Mouse (Mus musculus): ENCODE results near the gene Gpx3. TPM values are rescaled to one million over a fixed set of nuclear protein-coding genes. Genes with fewer than 3 reads are reported as not detected.

Gpx3 gene
- polyA plus RNA-seq, 1 experiment from 2014 or later, result 263 TPM

Other genes with a start within 250 kb of the Gpx3 start
- 81.5 and 94.9 TPM in 2 replicates for gene Cdc42se2, start 114.8 kb upstream of the Gpx3 start, polyA plus RNA-seq (2014; fragmentation: Nextera tagmentation; extraction: Ambion mirVana)
- 8.0 and 12.4 TPM in 2 replicates for gene Lyrm7, start 41.5 kb upstream of the Gpx3 start, polyA plus RNA-seq (2014; fragmentation: Nextera tagmentation; extraction: Ambion mirVana)
- gene Hint1, start 36.1 kb upstream of the Gpx3 start, polyA plus RNA-seq (2014; fragmentation: Nextera tagmentation; extraction: Ambion mirVana), result 740 and 774 TPM in 2 replicates
- gene Tnip1, start 60.5 kb downstream of the Gpx3 start, polyA plus RNA-seq (2014; fragmentation: Nextera tagmentation; extraction: Ambion mirVana), result 20.5 and 20.9 TPM in 2 replicates
- 327 and 365 TPM in 2 replicates for gene Anxa6, start 131.0 kb downstream of the Gpx3 start, polyA plus RNA-seq (2014; fragmentation: Nextera tagmentation; extraction: Ambion mirVana)
- 3.0 and 3.1 TPM in 2 replicates for gene Ccdc69, start 175.7 kb downstream of the Gpx3 start, polyA plus RNA-seq (2014; fragmentation: Nextera tagmentation; extraction: Ambion mirVana)
- gene Gm2a, start 195.7 kb downstream of the Gpx3 start, polyA plus RNA-seq (2014; fragmentation: Nextera tagmentation; extraction: Ambion mirVana), result 23.1 and 24.9 TPM in 2 replicates
- gene Slc36a3, start 249.3 kb downstream of the Gpx3 start, polyA plus RNA-seq (2014; fragmentation: Nextera tagmentation; extraction: Ambion mirVana), result not detected in 2 replicates